Mouse (Mus musculus) right cerebral cortex, postnatal 10 days (tissue): ENCODE measurements at regions not wholly inside any gene's neighbourhood (a gene's known extent, or its start where the extent isn't known, plus 50 kb on each side); places are given as distances from the start of the nearest gene placed in this dataset.
"Not testable (repeated sequence)": the region's sequence is repeated elsewhere in the genome, so short reads cannot be mapped to it uniquely, and the experiment has no call there.

Source experiments
- DNase-seq, 2 experiments: peaks; one replicate each; pipeline ENCODE4 v3.0.0; 2021; ENCODE audit warnings: low spot score in 2 of 2

DNA sequence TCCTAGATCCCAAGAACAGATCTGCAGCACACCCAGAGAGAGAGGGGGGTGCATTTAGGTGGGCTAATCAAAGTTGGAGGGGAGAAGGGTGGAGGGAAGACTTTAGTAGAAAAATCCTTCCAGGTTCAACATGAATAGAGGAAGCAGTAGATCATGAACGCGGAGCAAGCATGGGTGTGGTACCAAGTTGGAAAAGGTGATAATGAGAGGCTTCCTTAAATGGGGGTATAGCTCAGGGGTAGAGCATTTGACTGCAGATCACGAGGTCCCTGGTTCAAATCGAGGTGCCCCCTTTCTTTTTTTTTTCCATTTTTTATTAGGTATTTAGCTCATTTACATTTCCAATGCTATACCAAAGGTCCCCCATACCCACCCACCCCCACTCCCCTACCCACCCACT lies 54.0 kb upstream of the Krba1 start:
- DNase-seq = not testable (repeated sequence)

DNA sequence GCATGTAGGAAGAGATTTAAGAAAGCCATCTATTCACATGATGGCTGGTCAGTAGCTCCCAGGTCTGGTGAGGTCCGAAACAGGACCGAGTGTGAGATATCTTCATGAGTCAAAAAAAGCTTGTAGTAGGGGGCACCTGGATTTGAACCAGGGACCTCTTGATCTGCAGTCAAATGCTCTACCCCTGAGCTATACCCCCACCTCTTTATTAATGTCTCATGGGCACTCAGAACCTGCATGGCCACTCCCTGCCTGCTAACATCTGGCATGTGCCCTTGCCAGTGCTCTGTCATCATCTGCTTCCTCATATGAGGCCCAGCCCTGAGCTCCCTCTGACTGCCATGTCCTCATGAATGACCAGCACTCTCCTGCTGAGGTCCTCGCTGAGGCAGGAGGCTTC lies 58.4 kb upstream of the Krba1 start:
- not testable (repeated sequence) for DNase-seq

DNA sequence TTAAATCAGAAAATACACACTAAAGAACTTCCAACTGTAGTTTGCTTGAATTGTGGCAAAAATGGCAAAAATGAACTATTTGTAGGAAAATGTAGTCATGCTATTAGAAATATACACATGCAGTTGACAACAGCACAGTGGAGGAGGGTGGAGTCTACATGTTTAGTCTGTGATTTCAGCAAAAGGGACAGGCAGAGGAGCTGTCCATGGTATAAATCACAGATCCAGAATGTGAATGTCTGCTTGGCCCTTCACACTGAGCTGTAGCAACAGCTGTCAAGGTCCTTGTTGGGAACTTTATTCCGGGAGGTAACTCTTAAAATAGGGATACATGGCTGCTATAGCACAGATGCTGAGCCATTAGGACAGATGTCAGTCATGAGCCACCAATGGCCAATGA lies 107.4 kb upstream of the Krba1 start:
- DNase-seq = no peak

DNA sequence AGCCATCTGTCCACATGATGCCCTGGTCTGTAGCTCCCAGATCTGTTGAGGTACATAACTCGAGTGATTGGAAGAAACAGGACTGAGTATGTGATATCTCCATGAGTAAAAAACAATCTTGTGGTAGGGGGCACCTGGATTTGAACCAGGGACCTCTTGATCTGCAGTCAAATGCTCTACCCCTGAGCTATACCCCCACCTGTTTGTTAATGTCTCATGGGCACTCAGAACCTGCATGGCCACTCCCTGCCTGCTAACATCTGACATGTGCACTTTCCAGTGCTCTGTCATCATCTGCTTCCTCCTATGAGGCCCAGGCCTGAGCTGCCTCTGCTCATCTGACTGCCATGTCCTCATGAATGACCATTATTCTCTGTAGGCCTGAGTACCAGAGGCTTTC lies 115.7 kb upstream of the Krba1 start:
- not testable (repeated sequence) for DNase-seq

DNA sequence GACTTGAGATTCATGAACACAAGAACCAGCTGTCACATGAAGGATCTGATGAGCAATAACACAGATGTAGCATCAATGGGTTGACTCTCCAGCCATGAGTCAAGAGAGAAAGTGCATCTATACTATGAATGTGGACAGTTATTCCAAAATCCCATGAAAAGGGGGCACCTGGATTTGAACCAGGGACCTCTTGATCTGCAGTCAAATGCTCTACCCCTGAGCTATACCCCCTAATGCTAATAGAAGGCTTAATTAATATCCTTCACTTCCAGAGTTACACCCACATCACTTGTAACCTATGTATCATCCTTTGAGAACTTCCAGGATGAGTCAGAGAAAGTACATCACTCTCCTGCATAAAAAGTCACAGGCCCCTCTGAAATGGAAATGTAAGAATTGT lies 133.8 kb upstream of the Krba1 start:
- not testable (repeated sequence) for DNase-seq

DNA sequence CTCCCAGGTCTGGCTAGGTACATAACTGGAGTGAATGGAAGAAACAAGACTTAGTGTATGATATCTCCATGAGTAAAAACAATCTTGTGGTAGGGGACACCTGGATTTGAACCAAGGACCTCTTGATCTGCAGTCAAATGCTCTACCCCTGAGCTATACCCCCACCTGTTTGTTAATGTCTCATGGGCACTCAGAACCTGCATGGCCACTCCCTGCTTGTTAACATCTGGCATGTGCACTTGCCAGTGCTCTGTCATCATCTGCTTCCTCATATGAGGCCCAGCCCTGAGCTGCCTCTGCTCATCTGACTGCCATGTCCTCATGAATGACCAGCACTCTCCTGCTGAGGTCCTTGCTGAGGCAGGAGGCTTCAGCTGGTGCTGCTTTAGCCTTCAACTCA lies 142.4 kb upstream of the Krba1 start:
- not testable (repeated sequence) for DNase-seq

DNA sequence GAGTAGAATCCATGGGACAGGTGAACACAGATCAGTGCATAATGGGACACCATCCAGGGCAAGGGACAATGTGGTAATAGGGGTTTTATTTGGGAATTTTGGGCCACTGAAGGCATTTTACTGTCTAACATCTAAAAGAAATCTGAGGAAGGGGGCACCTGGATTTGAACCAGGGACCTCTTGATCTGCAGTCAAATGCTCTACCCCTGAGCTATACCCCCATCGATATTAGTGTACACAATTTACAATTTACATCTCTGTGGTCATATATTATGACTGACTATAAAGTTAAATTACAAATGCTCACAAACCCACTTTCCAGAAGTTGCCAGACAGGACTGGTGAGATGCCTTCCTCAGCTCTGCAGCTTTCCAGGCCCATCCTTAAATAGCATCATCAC lies 143.4 kb upstream of the Krba1 start:
- no peak for DNase-seq

DNA sequence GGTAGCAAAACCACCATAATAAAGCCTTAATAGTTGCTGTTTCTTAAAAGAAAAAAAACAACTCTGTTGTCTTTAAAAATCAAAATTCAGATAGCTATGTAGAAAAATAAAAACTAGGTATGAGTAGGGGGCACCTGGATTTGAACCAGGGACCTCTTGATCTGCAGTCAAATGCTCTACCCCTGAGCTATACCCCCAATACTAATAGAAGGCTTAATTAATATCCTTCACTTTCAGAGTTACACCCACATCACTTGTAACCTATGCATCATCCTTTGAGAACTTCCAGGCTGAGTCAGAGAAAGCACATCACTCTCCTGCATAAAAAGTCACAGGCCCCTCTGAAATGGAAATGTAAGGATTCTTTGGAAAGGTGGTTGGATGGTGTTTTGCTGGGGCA lies 151.2 kb upstream of the Krba1 start:
- DNase-seq = not testable (repeated sequence)

DNA sequence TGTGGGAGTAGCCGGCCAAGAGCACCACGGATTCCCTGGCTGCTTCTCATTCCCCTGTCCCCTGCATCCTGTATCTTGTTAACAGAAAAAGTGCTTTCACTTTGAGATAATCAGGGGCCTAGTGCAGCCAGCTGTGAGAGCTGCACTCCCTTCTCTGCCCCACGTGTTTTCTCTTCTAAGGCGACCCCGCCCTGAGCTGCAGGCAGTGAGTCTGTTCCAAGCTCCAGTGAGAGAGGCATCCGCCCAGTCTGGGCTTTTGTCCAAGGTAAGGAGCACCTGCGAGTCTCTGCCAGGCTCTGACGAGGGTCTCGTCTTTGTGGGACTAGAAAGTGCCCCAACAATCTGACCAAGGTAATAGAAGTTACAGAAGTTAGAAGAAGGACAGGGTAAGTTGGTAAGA lies 141.0 kb upstream of the Zfp746 start:
- DNase-seq = peak in 1 of 2 experiments; percentile 10

DNA sequence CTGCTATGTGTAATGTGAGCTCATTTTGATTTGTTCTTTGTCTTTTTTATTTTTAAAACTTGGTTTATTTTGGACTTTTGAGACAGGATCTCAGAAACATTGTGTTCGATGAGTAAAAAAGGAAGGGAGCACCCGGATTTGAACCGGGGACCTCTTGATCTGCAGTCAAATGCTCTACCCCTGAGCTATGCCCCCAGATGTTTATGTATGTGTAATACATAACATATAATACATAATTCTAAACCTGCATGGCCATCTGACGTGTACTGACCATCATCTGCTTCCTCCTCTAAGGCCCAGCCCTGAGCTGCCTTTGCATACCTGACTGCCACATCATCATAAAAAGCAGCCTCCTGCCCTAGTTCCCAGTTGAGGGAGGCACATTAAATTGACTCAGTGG lies 137.8 kb upstream of the Zfp746 start:
- no peak for DNase-seq

DNA sequence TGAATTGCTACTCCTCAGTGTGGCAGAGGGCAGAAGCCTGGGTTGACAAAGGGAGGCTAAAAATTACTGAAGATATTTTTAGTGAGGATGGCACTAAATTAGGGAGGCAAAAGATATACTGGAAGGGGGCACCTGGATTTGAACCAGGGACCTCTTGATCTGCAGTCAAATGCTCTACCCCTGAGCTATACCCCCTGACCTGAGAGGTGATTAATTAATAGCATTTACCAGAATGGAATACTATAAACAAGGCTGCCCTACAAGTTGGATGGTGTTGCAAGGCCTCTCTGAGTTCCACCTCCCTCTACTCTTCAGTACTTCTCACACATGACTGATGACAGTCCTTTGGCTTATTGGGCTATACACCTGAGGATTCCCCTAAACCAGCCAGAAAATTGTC lies 136.6 kb upstream of the Zfp746 start:
- no peak for DNase-seq

DNA sequence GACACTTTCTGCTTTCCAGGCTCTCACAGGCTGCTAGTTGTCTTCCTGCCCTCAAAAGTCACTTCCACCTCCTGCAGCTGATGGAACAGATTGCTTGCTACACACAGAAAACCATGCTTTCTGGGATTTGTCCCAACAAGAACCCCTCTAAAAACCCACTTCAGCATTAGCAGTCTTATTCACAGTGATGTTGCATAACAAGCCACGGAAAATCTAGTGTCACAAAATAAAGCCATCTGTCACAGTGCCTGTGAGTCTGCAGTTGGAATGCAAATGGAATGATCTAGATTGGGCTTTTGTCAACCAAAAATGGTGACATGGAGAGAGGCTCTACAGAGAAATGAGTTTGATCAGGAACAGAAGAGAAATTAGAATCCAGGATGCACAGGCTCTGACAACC lies 135.4 kb upstream of the Zfp746 start:
- peak; percentile 34 to 71 for DNase-seq

DNA sequence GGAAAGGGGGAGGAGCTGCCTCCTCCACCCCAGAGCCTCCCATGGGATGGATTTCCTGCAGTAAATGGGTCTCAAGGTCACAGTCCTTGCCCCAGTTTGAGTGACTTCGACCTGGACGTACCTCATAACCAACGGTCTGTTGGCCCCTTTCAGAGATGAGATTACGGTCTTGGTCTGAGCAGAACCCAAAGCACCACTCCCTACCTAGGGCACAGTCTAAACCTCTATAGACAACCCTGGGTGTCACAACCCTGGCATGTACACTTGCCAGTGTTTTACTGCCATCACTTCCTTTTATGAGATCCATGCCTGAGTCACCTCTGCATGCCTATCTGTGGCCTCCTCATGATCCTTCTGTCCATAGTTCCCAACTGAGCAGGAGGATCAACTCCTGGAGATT lies 128.8 kb upstream of the Zfp746 start:
- no peak for DNase-seq

DNA sequence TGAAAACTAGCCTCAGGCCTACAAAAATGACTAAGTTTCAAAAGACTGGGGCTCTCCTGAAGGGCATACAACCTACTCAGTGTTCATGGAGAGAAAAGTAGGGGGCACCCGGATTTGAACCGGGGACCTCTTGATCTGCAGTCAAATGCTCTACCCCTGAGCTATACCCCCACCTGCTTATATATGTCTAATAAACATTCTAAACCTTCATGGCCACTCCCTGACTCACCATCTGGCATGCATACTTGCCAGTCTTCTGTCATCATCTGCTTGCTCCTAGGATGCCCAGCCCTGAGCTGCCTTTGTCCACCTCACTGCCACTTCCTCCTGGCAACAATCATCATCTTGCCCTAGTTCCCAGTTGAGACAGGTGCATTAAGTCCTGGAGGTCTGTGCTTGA lies 123.3 kb upstream of the Zfp746 start:
- DNase-seq = no peak

DNA sequence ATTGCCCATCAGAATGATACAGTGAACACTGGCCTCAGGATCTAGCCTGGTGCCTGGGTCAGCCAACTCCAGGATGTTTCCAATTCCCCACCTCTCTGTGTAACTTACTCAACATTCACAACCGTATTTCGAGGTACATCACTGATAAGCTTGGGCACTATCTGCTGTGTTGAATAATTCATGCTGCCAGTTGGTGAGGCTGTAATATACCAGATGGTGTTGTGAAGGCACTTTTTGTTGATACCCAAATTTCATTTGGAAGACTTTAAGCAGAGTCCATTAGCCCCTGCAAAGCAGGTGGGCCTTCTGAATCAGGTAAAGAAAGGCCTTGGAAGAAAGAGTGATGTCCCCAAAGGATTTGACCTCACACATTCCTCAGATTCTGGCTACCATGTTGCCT lies 122.7 kb upstream of the Zfp746 start:
- no peak for DNase-seq

DNA sequence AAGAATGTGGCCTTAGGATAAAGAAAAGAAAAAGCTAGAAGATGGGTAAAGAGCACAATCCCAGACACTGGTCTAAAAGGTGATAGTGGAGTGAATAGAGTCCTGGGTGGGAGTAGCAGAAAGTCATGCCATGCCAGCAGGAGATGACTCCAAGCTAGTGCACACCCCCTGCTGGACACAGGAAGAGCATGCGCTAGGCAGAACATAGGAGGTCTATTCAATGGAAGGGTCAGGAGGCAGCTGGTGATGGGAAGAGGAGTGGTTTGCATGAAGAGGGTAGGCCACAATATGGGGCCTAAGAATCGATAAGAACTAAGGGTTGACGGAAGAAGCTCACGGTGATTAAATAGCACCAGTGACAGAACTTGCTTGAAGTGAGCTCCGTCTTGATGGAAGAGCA lies 119.3 kb upstream of the Zfp746 start:
- no peak for DNase-seq

DNA sequence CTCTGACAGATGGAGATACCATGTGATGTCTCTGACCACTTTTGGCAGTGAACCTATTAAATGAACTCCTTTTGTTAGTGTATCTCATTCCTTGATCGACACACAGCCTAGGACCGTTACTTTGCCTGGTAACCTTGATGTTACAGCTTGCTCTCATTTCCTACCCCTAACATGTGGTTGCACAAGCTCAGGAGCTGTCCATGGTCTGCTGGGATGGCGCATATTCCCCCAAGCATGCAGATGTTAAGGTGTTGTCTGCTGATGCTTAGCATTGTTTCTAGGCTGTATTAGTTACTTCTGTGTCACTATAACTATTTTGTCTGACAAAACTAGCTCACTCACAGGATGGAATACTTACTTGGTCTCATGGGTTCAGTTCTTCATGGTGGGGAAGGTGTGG lies 113.6 kb upstream of the Zfp746 start:
- DNase-seq = no peak

DNA sequence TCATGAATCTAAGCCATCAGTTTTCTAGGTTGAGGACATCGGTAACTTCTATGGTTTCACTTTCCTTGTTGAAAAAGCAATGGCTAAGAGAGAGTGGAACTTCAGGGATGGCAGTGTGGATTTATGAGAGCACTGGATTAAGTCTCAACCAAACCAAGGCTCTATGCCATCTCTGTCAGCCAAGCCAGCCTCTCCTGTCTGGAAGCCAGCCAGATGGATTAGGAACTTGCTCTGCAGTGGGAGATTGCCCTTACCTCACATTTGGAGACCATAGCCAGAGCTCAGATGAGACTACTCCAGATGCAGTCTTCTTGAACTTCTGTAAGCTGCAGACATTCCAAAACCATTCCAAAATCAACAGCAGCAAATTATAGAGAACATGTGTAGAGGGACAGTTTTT lies 112.4 kb upstream of the Zfp746 start:
- no peak for DNase-seq

DNA sequence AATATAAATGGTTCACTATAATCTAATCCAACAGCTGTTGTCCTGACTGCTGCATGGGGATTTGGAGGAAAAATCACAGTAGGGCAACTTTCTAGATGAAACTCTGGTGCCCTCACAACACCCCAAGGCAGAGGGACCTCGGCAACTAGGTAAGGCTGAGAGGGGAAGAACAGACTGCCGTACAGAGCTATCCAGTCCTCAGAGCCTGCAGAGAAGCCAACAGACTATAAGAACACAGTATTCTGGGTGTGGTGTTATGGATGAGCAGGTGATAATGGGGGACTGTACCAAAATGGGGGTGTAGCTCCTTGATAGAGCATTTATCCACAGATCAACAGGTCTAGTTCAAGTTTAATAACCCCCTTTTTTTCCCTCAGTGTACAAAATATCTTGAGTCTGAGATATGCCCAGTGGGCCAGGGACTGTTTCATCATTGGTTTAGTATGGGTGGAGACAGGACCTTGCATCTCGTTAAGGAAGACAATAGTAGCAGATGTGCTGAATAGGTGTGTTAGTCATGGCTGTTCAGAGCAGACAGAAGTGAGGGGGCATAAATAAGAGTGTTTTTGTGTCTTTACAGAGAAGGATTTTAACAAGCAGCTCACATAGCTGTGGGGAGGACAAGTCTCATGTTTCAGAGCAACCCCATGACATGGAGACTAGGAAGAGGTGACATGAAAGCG lies 111.4 kb upstream of the Zfp746 start:
- DNase-seq = no peak

DNA sequence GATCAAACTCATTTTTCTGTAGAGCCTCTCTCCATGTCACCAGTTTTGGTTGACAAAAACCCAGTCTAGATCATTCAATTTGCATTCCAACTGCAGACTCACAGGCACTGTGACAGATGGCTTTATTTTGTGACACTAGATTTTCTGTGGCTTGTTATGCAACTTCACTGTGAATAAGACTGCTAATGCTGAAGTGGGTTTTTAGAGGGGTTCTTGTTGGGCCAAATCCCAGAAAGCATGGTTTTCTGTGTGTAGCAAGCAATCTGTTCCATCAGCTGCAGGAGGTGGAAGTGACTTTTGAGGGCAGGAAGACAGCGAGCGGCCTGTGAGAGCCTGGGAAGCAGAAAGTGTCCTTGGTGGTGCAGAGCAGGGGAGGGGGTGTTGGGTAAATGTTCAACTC lies 102.0 kb upstream of the Zfp746 start:
- DNase-seq = peak; percentile 31 to 46

DNA sequence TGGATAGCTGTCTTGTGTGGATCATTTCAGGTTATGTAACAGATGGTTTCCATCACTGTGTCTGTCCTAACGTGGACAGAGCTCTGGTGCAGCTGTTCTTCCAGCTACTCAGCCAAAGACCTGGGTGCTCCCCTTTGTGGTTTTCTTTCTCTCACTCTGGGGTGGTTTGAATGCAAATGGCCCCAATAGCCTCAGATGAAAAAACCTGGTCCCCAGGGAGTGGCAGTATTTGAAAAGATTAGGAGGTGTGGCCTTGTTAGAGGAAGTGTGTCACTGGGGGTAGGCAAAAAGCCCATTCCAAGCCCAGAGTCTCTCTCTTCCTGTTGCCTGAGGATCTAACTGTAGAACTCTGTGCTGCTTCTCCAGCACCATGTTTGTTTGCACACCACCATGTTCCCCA lies 98.9 kb upstream of the Zfp746 start:
- DNase-seq = no peak

DNA sequence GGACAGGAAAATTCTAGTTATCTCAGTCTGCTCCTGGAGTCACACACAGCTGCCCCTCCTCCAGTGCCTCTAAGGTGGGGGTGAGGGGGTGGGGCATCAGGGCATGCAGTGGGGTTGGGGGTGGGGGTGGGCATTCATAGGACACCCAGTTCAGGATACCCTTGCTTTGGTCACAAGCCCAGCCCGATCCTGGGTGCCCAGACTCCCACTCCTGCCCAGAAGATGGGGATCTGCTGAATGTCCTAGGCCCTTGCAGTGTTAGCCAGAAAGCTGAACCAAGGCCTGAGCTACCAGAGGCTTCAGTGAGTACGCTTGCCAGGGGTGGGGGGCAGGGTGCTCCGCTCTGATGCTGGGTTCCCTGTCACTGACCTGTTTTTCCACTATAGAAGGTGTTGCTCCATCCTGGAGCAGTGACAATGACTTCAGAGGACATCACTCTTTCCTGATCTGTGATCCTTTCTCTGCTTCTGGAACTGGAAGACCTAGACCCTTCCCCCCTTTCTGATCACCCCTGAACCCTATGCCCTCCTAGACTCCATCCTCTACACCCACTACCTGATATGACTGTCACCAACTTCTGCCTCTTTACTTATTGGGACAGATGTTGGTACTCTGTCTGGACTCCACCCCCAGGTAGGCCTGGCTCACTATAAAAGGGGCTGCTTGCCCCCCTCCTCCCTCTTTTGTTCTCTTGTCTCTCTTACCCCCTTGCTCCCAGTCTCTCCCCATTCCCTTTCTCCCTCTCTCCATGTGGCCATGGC lies 92.1 kb upstream of the Zfp746 start:
- DNase-seq = no peak

DNA sequence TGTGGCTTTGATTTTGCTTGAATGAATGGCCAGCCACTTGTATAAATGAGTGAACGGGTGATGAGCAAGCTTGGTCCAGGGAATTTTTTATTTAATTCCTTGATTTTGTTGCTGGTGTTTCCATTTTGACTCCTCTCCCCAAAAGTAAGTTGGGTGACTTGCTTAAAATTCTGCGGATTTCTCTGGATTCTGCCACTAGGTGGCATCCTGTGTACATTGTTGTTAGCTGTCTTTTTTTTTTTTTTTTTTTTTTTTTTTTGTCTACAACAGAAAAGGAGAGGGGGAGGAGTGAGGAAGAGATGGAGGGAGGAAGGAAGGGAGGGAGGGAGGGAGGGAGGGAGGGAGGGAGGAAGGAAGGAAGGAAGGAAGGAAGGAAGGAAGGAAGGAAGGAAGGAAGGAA lies 91.5 kb upstream of the Zfp746 start:
- peak; percentile 77 to 86 for DNase-seq

DNA sequence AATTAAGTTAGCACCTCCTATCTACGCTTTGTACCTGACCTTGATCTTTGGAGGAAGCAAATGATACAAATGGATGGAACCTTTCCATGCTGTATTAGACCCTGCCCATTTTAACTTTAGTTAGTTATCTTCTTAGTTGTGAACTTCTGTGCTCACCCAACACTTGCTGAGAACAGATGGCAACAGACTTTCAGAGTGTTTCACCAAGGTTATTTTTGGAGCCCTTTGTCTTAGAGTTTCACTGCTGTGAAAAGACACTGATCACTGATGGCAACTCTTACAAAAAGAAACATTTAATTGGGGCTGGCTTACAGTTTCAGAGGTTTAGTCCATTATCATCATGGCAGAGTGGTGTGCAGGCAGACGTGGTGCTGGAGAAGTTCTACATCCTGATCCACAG lies 88.8 kb upstream of the Zfp746 start:
- no peak for DNase-seq
